Mouse (Mus musculus) lung, embryonic 15.5 days (tissue): ENCODE results near the gene Plxna3. TPM values are rescaled to one million over a fixed set of nuclear protein-coding genes. Genes with fewer than 3 reads are reported as not detected.
A peak's percentile ranks its signal among the peaks of the same experiment; 100 is the strongest.
"Not testable (repeated sequence)": the region's sequence is repeated elsewhere in the genome, so short reads cannot be mapped to it uniquely, and the experiment has no call there.

Source experiments
- ATAC-seq: fragments of 200-750 bp; cut with Nextera tagmentation; 2 replicates; pipeline ENCODE4 v1.8.0; 2017; ENCODE audit warnings: moderate number of reproducible peaks, borderline replicate concordance; ENCODE audit not compliant: low FRiP score, low TSS enrichment; ENCODE audit errors: extremely low read depth
- H3K27ac ChIP-seq: fragments of 300-500 bp; sonication (generic); 2 replicates; pipeline ENCODE4 v1.5.1; 2015; ENCODE audit warnings: moderate library complexity, mild to moderate bottlenecking, inconsistent platforms
- H3K27me3 ChIP-seq: fragments of 300-500 bp; sonication (generic); 2 replicates; pipeline ENCODE4 v1.6.1; 2015; ENCODE audit warnings: inconsistent platforms
- H3K36me3 ChIP-seq: fragments of 300-500 bp; sonication (generic); 2 replicates; pipeline ENCODE4 v1.6.1; 2015; ENCODE audit warnings: inconsistent platforms
- H3K4me1 ChIP-seq: fragments of 300-500 bp; sonication (generic); 2 replicates; pipeline ENCODE4 v1.6.1; 2015; ENCODE audit warnings: inconsistent platforms
- H3K4me2 ChIP-seq: fragments of 300-500 bp; sonication (generic); 2 replicates; pipeline ENCODE4 v1.6.1; 2015; ENCODE audit warnings: inconsistent platforms, mild to moderate bottlenecking, moderate library complexity
- H3K4me3 ChIP-seq: fragments of 300-500 bp; sonication (generic); 2 replicates; pipeline ENCODE4 v1.5.1; 2015; ENCODE audit warnings: mild to moderate bottlenecking, inconsistent platforms
- H3K9ac ChIP-seq: fragments of 300-500 bp; sonication (generic); 2 replicates; pipeline ENCODE4 v1.6.1; 2015; ENCODE audit warnings: inconsistent platforms
- H3K9me3 ChIP-seq: fragments of 300-500 bp; sonication (generic); 2 replicates; pipeline ENCODE4 v1.6.1; 2016; ENCODE audit warnings: inconsistent platforms
- WGBS: fragments of 180-500 bp; shearing (Covaris S2); methylation state at CpG from one replicate; pipeline ENCODE4 v1.1.7; 2015; 5-methylcytosine and 5-hydroxymethylcytosine counted together
- polyA plus RNA-seq: library from polyadenylated mRNA; unstranded; fragments of >200 nt; fragmentation: Nextera tagmentation; extraction: Ambion mirVana; gene quantifications from 2 replicates; pipeline ENCODE4 v1.2.1, GENCODE M21; 2015

Plxna3 gene
- polyA plus RNA-seq, 1 experiment from 2014 or later: 9.8 TPM

DNA sequence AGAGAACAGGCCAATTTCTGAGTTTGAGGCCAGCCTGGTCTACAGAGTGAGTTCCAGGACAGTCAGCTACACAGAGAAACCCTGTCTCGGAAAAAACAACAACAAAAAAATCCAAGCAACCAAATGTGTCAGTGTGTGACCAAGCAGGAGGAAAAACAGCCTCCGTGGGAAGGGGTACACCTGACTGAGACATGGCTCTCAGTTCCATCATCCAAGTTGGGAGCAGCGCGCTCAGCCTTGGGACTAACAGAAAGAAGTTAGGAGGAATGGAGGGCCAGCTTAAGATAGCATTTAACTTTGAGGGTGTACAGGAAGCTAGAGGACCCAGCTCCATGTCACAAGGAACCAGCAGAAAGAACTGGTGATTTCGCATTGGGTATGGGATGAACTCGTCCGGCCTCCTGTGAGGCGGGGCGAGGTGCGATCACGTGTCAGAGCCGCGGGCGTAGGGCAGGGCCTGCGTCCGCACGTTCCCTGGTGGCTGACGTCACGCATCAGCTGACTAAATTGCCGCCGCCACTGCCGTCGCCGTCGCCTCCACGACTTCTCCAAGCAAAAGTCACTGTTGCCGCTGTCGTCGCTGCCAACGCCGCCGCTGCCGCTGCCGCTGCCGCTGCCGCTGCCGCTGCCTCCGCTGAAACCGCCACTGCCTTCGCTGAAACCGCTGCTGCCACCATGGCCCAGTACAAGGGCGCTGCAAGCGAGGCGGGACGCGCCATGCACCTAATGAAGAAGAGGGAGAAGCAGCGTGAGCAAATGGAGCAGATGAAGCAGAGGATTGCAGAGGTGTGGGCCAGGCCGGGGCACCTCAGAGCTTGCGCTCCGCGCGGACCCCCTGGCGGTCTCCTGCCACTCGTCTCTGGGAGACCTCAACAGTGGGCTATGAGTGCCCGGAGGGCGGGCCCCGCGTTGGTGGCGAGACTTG is 16.1 kb upstream of the Plxna3 start, which contains the start of gene Fam50a:
Gene Fam50a (plus strand): TSS at position 494 of the 925 bp plus-strand sequence.
- peak within 1 kb of the TSS; percentile 68 for H3K4me3 ChIP-seq
- no peaks in the 10 kb centered on the region for H3K9me3 ChIP-seq
- peak within 1 kb of the TSS; percentile 80 for H3K9ac ChIP-seq
- 14% methylated on average over 51 of the region's 59 CpGs for WGBS
- peak within 1 kb of the TSS; percentile 69 for H3K4me2 ChIP-seq
- H3K4me1 ChIP-seq: peaks cover 8% of the 10 kb centered on the region; the same call in 1 of the 2 replicates
- ATAC-seq: peak; percentile 97
- no peaks in the 10 kb centered on the region for H3K27me3 ChIP-seq
- H3K36me3 ChIP-seq: peaks cover 29% of the 10 kb centered on the region
- H3K27ac ChIP-seq: peak within 1 kb of the TSS; percentile 78

GRCm38 (mm10) chrX:74329215-74329671 is 377 bp downstream of the Plxna3 start:
- Histone ChIP-seq H3K36me3 (no peaks in the 10 kb centered on the region), H3K9ac (peak overlapping the region; percentile 56), H3K27me3 (no peaks in the 10 kb centered on the region), H3K4me1 (0 out of 2 replicates have a peak, but pooled peaks cover 6% of the 10 kb centered on the region), H3K27ac (no peak overlapping the region), H3K4me2 (peak overlapping the region; percentile 66), H3K9me3 (no peaks in the 10 kb centered on the region), H3K4me3 (peak overlapping the region; percentile 49)
- 0 out of 2 replicates have a peak, but pooled peaks have one; percentile 13 for ATAC-seq
- WGBS: 14% methylated on average over 10 of the region's 10 CpGs

- no peak overlapping the region for H3K9ac ChIP-seq
- H3K27ac ChIP-seq: no peak overlapping the region
- peak overlapping the region; percentile 66 for H3K4me2 ChIP-seq
- H3K27me3 ChIP-seq: no peaks in the 10 kb centered on the region
- H3K9me3 ChIP-seq: no peaks in the 10 kb centered on the region
- 0 out of 2 replicates have a peak, but pooled peaks cover 6% of the 10 kb centered on the region for H3K4me1 ChIP-seq
- H3K36me3 ChIP-seq: no peaks in the 10 kb centered on the region
- 31% methylated on average over 2 of the region's 2 CpGs for WGBS
- ATAC-seq: no peak
- peak overlapping the region; percentile 49; the same call in 1 of the 2 replicates for H3K4me3 ChIP-seq
Measured at GRCm38 (mm10) chrX:74330166-74330930, 1.5 kb downstream of the Plxna3 start.

GRCm38 (mm10) chrX:74352645-74353466 is 24.0 kb downstream of the Plxna3 start:
- H3K27ac ChIP-seq: peak overlapping the region; percentile 59
- ATAC-seq: peak; percentile 42
- 25% methylated on average over 13 of the region's 13 CpGs for WGBS
- H3K4me1 ChIP-seq: no peaks in the 10 kb centered on the region
- peak overlapping the region; percentile 49 for H3K4me3 ChIP-seq
- no peaks in the 10 kb centered on the region for H3K27me3 ChIP-seq
- H3K9me3 ChIP-seq: no peaks in the 10 kb centered on the region
- no peaks in the 10 kb centered on the region for H3K36me3 ChIP-seq
- H3K4me2 ChIP-seq: peak overlapping the region; percentile 60
- peak overlapping the region; percentile 51 for H3K9ac ChIP-seq

DNA sequence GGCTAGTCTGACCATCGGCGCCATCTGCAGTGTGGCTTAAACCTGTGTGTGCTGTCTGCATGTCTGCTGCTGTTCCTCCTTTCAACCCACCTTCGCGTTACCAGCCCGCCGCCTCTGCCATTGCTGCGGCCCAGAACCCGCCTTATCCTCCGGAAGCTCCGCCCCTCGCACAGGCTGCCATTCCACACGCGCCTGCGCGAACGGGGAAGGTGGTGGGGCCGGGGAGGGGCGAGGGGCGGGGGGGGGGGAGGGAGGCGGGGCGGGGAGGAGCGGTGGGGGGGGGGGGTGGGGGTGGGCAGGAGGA is 24.6 kb downstream of the Plxna3 start, which contains the start of gene Lage3:
Gene Lage3 (minus strand): TSS at position 152 of the 304 bp plus-strand sequence.
- Histone ChIP-seq H3K27ac (peak within 1 kb of the TSS; percentile 59), H3K4me3 (peak within 1 kb of the TSS; percentile 49), H3K9ac (peak within 1 kb of the TSS; percentile 51), H3K4me2 (peak within 1 kb of the TSS; percentile 60), H3K4me1 (no peaks in the 10 kb centered on the region), H3K36me3 (no peaks in the 10 kb centered on the region), H3K9me3 (no peaks in the 10 kb centered on the region), H3K27me3 (no peaks in the 10 kb centered on the region)
- WGBS: 15% methylated on average over 15 of the region's 22 CpGs
- ATAC-seq: peak; percentile 83

- H3K27ac ChIP-seq, H3K36me3 ChIP-seq, H3K4me2 ChIP-seq, H3K9me3 ChIP-seq, H3K9ac ChIP-seq, H3K4me1 ChIP-seq, ATAC-seq, H3K4me3 ChIP-seq, H3K27me3 ChIP-seq: not testable (repeated sequence)
- WGBS: 85% methylated on average over 3 of the region's 3 CpGs
Measured at GRCm38 (mm10) chrX:74357069-74357468, 28.2 kb downstream of the Plxna3 start.

DNA sequence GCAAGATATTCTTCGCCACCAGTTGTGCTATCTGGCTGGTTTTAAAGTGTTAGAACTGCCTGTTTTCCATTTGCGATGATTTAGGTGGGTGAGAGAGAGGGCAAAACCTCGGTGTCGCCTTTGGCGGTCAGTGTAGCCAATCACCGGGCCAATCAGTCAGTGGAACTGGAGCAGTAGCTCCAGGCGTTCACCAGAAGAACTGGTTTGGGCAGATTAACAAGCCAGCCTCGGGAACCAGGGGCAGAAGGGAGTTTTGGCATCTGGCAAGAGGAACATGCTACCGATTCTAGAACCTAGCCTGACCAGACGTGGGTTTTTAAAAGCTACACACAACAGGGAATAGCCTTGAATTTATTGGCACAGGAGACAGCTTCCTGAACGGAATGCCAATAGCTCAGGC is 30.3 kb downstream of the Plxna3 start:
- Histone ChIP-seq H3K27me3 (no peaks in the 10 kb centered on the region), H3K9me3 (no peaks in the 10 kb centered on the region), H3K4me1 (no peaks in the 10 kb centered on the region), H3K4me2 (no peak overlapping the region), H3K4me3 (no peak overlapping the region), H3K9ac (no peak overlapping the region), H3K27ac (no peak overlapping the region), H3K36me3 (no peaks in the 10 kb centered on the region)
- 38% methylated on average over 11 of the region's 11 CpGs for WGBS
- ATAC-seq: no peak

DNA sequence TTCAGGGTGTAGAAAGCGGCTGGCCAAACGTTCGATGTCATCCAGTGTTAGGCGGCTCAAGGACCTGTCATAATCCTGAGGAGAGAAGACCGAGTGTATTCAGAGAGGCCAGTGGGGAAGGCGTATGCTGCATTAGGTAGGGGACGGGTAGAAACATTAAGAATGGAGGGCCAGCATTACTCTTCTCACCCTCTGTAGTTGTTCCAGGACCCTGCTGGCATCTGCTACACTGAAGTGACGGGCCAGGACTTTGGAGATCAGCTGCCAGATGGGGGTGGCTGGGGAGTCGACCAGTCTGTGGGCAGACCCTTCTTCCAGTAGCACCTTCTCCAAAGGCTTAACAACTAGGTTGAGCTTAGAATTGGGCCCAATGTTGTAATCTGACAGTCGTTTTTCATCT is 38.6 kb downstream of the Plxna3 start:
- no peak for ATAC-seq
- Histone ChIP-seq H3K9ac (peak overlapping the region; percentile 75), H3K9me3 (no peaks in the 10 kb centered on the region), H3K27ac (no peak overlapping the region), H3K27me3 (no peaks in the 10 kb centered on the region), H3K4me1 (peaks cover 9% of the 10 kb centered on the region; the same call in 1 of the 2 replicates), H3K4me2 (peak overlapping the region; percentile 66), H3K36me3 (peaks cover 2% of the 10 kb centered on the region; the same call in 1 of the 2 replicates), H3K4me3 (peak overlapping the region; percentile 59)
- WGBS: 50% methylated on average over 10 of the region's 10 CpGs

DNA sequence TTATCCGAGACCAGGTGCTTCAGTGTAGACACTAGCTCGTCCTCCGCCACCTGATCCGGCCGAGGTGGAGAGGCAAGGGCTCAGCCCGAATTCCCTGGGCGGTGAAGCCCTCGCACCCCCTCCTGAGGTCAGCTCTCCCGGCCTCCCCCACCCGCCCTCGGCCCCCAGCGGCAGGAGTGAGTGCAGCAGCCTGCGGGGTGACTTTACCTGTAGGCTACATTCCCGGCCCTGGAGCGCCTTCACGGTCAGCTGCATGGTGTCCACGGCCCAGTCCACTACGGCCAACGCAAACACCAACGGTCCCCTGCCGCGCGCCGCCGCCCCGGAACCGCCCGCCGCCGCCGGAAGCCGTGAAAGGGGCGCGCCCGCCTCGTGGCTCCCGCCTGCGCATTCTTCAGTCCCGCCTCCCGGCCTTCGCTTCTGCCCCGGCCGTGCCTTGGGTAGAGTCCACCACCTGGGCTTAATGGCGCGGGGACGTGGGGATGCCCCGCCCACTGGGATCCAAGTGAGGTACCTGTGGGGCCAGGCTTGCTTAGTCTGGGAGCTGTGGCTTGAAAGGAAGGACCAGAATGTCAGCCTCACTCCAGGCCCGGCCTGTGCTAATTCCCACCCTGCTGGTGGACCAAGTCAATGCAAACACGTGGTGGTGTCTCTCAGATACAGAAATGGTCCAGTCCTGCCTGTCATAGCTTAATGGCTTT is 39.5 kb downstream of the Plxna3 start:
- Histone ChIP-seq H3K27ac (peak overlapping the region; percentile 71), H3K27me3 (no peaks in the 10 kb centered on the region), H3K4me1 (peaks cover 9% of the 10 kb centered on the region; the same call in 1 of the 2 replicates), H3K36me3 (peaks cover 2% of the 10 kb centered on the region; the same call in 1 of the 2 replicates), H3K4me3 (peak overlapping the region; percentile 59), H3K9ac (peak overlapping the region; percentile 75), H3K9me3 (no peaks in the 10 kb centered on the region), H3K4me2 (peak overlapping the region; percentile 66)
- peak; percentile 86 for ATAC-seq
- WGBS: 29% methylated on average over 41 of the region's 49 CpGs

- Histone ChIP-seq H3K4me2 (peak within 1 kb of the TSS; percentile 63), H3K27me3 (no peaks in the 10 kb centered on the region), H3K27ac (no peak within 1 kb of the TSS), H3K4me1 (peaks cover 3% of the 10 kb centered on the region; the same call in 1 of the 2 replicates), H3K9ac (peak within 1 kb of the TSS; percentile 57), H3K4me3 (peak within 1 kb of the TSS; percentile 53), H3K36me3 (no peaks in the 10 kb centered on the region), H3K9me3 (no peaks in the 10 kb centered on the region)
- WGBS: 10% methylated on average over 32 of the region's 32 CpGs
- ATAC-seq: peak; percentile 83
Measured at GRCm38 (mm10) chrX:74372888-74373549, 44.2 kb downstream of the Plxna3 start, which contains the start of the genes Ubl4a and Slc10a3. Ubl4a (minus strand) TSS chrX:74373218. Slc10a3 (minus strand) TSS chrX:74373349.
